Mouse (Mus musculus): ENCODE measurements at regions not wholly inside any gene's neighbourhood (a gene's known extent, or its start where the extent isn't known, plus 50 kb on each side); places are given as distances from the start of the nearest gene placed in this dataset.

- no peaks in the 10 kb centered on the region for H3K27me3 ChIP-seq (ENCODE audit: control insufficient read depth, insufficient read depth, low read length)
- H3K27ac ChIP-seq (ENCODE audit: low read depth): no peak overlapping the region
- H3K4me3 ChIP-seq (ENCODE audit: low read depth, low read length): no peak overlapping the region
- peak; percentile 77 for DNase-seq (ENCODE audit: low spot score)
- no peaks in the 10 kb centered on the region for H3K4me1 ChIP-seq (ENCODE audit: control insufficient read depth, insufficient read depth)
- no peak for ATAC-seq (ENCODE audit: insufficient read depth, low read depth)
- no peaks in the 10 kb centered on the region for H3K36me3 ChIP-seq (replicated peaks; ENCODE audit: control insufficient read depth, insufficient read depth, low read length)
- H3K9me3 ChIP-seq (replicated peaks; ENCODE audit: control insufficient read depth, low read length): no peaks in the 10 kb centered on the region
- TF ChIP-seq EP300 (IDR thresholded peaks at IDR 0.05; ENCODE audit: low read depth) (no peak), CTCF (IDR thresholded peaks at IDR 0.05; ENCODE audit: low read depth) (peak; percentile 82)
- WGBS: under 1% methylated on average over 4 of the region's 4 CpGs
- H3K4me2 ChIP-seq (ENCODE audit: low read depth, low read length): no peak overlapping the region
- no peak overlapping the region for H3K9ac ChIP-seq (replicated peaks; ENCODE audit: low read depth, low read length)
Measured at GRCm38 (mm10) chr15:3213721-3214120, 54.6 kb upstream of the Selenop start.

DNA sequence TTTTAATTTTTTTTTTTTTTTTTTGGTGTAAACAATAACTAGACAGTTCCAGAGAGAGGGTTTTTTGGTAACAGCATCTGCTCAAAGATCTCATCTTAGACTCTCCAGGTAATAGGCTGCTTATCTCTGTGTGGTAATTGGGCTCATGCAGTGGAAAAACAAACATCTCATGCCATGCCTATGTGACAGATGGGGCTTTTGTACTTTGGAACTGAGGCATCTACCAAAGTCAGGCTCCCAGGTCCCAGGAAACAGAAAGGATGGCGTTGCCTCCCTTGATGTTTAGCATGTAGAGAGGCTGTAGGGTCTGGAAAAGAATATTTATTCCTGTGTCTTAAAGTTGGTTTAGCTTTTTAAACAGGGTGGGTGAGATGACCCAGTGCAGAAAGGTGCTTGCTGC is 53.1 kb upstream of the Selenop start:
- no peak overlapping the region for H3K4me3 ChIP-seq (ENCODE audit: low read depth, low read length)
- no peak overlapping the region for H3K4me2 ChIP-seq (ENCODE audit: low read depth, low read length)
- H3K27me3 ChIP-seq (ENCODE audit: control insufficient read depth, insufficient read depth, low read length): no peaks in the 10 kb centered on the region
- no peak overlapping the region for H3K27ac ChIP-seq (ENCODE audit: low read depth)
- H3K4me1 ChIP-seq (ENCODE audit: control insufficient read depth, insufficient read depth): no peaks in the 10 kb centered on the region
- 67% methylated on average over 1 of the region's 1 CpGs for WGBS
- H3K9ac ChIP-seq (replicated peaks; ENCODE audit: low read depth, low read length): no peak overlapping the region
- DNase-seq (ENCODE audit: low spot score) (no peak), ATAC-seq (ENCODE audit: insufficient read depth, low read depth) (no peak)
- no peaks in the 10 kb centered on the region for H3K9me3 ChIP-seq (replicated peaks; ENCODE audit: control insufficient read depth, low read length)
- TF ChIP-seq CTCF (IDR thresholded peaks at IDR 0.05; ENCODE audit: low read depth) (no peak), EP300 (IDR thresholded peaks at IDR 0.05; ENCODE audit: low read depth) (no peak)
- no peaks in the 10 kb centered on the region for H3K36me3 ChIP-seq (replicated peaks; ENCODE audit: control insufficient read depth, insufficient read depth, low read length)
